Mouse (Mus musculus) hindbrain, postnatal 0 days (tissue): Measurements from ENCODE around the gene Thra. TPM values are rescaled to one million over a fixed set of nuclear protein-coding genes. Genes with fewer than 3 reads are reported as not detected.

Source experiments
- ATAC-seq: fragments of 200-750 bp; cut with Nextera tagmentation; 2 replicates; pipeline ENCODE4 v1.8.0; 2017; ENCODE audit warnings: mild to moderate bottlenecking, moderate TSS enrichment, moderate library complexity
- DNase-seq: peaks from one replicate; pipeline ENCODE4 v3.0.0-alpha.2; 2015; ENCODE audit warnings: low spot score
- H3K27ac ChIP-seq: fragments of 300-500 bp; sonication (generic); 2 replicates; pipeline ENCODE4 v1.5.1; 2014; ENCODE audit warnings: mild to moderate bottlenecking
- H3K27me3 ChIP-seq: fragments of 300-500 bp; sonication (generic); 2 replicates; pipeline ENCODE4 v1.6.1; 2014; ENCODE audit warnings: low read length, mixed read lengths; ENCODE audit not compliant: insufficient read depth
- H3K36me3 ChIP-seq: fragments of 300-500 bp; sonication (generic); 2 replicates; pipeline ENCODE4 v1.6.1; 2014; ENCODE audit warnings: low read length, mixed read lengths; ENCODE audit not compliant: insufficient read depth
- H3K4me1 ChIP-seq: fragments of 300-500 bp; sonication (generic); 2 replicates; pipeline ENCODE4 v1.6.1; 2014; ENCODE audit warnings: antibody characterized with exemption, low read length, mixed read lengths; ENCODE audit not compliant: insufficient read depth
- H3K4me2 ChIP-seq: fragments of 300-500 bp; sonication (generic); 2 replicates; pipeline ENCODE4 v1.6.1; 2014; ENCODE audit warnings: low read depth, mild to moderate bottlenecking, low read length, moderate library complexity, mixed read lengths
- H3K4me3 ChIP-seq: fragments of 300-500 bp; sonication (generic); 2 replicates; pipeline ENCODE4 v1.5.1; 2014; ENCODE audit warnings: low read length
- H3K9ac ChIP-seq: fragments of 300-500 bp; sonication (generic); replicated peaks from 2 replicates; pipeline ENCODE4 v1.6.1; 2014; ENCODE audit warnings: mild to moderate bottlenecking, low read length, moderate library complexity, mixed read lengths
- H3K9me3 ChIP-seq: fragments of 300-500 bp; sonication (generic); 2 replicates; pipeline ENCODE4 v1.6.1; 2016; ENCODE audit warnings: low read length, mixed read lengths
- CTCF ChIP-seq: IDR thresholded peaks from 2 replicates; pipeline ENCODE4 v1.5.1; 2016; ENCODE audit warnings: antibody characterized with exemption, control low read depth, low read depth
- WGBS: fragments of 180-500 bp; shearing (Covaris S2); extraction: QIAGEN DNeasy Blood & Tissue Kit; methylation state at CpG from one replicate; pipeline ENCODE4 v1.1.7; 2014; 5-methylcytosine and 5-hydroxymethylcytosine counted together
- polyA plus RNA-seq: library from polyadenylated mRNA; unstranded; fragments of >200 nt; fragmentation: Nextera tagmentation; extraction: Ambion mirVana; gene quantifications from 2 replicates; pipeline ENCODE4 v1.2.1, GENCODE M21; 2015
- total RNA-seq: library from RNA; depleted of rRNA; stranded (reverse); fragments of >200 nt; gene quantifications from 2 replicates; pipeline ENCODE4 v1.2.3, GENCODE M21; 2014

Thra gene
- total and polyA plus RNA-seq, 2 experiments from 2014 or later: 160 to 812 TPM

GRCm38 (mm10) chr11:98764091-98764490, 23.7 kb downstream of the Thra start:
- Histone ChIP-seq H3K27me3 (no peaks in the 10 kb centered on the region), H3K9ac (no peak overlapping the region), H3K4me1 (peaks cover 23% of the 10 kb centered on the region; the same call in 1 of the 2 replicates), H3K9me3 (no peaks in the 10 kb centered on the region), H3K4me2 (no peak overlapping the region), H3K27ac (no peak overlapping the region), H3K36me3 (peaks cover 44% of the 10 kb centered on the region), H3K4me3 (no peak overlapping the region)
- DNase-seq (no peak), ATAC-seq (no peak)
- TF ChIP-seq CTCF: no peak
- WGBS: 87% methylated on average over 18 of the region's 18 CpGs

GRCm38 (mm10) chr11:98764746-98765145, 24.3 kb downstream of the Thra start:
- no peaks in the 10 kb centered on the region for H3K27me3 ChIP-seq
- H3K36me3 ChIP-seq: peaks cover 49% of the 10 kb centered on the region
- no peak overlapping the region for H3K4me3 ChIP-seq
- H3K9me3 ChIP-seq: no peaks in the 10 kb centered on the region
- no peak overlapping the region for H3K4me2 ChIP-seq
- peak overlapping the region; percentile 78 for H3K27ac ChIP-seq
- DNase-seq (no peak), ATAC-seq (no peak)
- H3K9ac ChIP-seq: no peak overlapping the region
- peaks cover 23% of the 10 kb centered on the region; the same call in 1 of the 2 replicates for H3K4me1 ChIP-seq
- no peak for TF ChIP-seq CTCF

DNA sequence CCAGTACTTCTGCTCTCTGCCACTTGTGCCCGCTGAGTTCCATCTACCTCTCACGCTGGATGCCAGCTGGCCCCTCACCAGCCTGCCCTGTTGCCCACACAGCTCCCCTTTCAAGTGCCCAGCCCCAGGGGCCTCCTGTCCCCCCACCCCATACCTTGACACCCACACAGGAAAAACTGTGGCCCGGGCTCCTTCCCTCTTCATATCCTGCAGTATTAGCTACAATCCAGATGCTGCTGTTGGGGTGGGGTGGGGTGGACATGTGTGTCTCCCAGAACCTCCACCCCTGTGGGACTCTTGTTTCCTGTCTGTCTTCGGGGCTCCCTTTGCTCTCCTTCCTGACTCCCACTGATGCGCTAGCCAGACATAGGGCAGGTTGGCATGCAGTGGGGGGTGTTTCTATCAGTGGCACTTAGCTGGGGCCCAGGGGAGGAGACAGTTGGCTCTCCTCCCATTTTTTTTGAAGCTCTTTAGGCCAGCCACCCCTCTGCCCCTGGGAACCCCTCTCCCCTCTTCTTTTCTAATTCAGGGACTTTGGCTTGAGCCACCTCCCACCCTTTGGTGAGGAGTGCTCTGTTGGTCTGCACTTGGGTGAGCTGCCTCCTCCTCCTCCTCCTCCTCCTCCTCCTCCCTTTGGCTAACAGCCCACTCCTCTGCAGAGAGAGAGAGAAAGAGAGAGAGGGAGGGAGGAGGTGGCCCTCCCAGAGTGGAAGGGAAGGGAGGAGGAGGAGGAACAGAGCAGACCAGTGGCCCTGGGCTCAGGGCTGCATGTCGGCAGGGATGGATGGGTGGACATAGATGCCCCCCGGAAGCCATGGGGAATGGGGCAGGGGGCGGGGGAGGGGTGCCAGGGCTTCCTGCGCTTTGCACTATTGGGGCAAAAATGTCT, 25.2 kb downstream of the Thra start:
- Histone ChIP-seq H3K9ac (no peak overlapping the region), H3K4me2 (no peak overlapping the region), H3K27ac (peak overlapping the region; percentile 78), H3K4me3 (no peak overlapping the region), H3K4me1 (peaks cover 23% of the 10 kb centered on the region; the same call in 1 of the 2 replicates), H3K36me3 (peaks cover 54% of the 10 kb centered on the region), H3K27me3 (no peaks in the 10 kb centered on the region), H3K9me3 (no peaks in the 10 kb centered on the region)
- 46% methylated on average over 8 of the region's 9 CpGs for WGBS
- no peak for TF ChIP-seq CTCF
- DNase-seq: peak; percentile 57
- ATAC-seq: no peak

DNA sequence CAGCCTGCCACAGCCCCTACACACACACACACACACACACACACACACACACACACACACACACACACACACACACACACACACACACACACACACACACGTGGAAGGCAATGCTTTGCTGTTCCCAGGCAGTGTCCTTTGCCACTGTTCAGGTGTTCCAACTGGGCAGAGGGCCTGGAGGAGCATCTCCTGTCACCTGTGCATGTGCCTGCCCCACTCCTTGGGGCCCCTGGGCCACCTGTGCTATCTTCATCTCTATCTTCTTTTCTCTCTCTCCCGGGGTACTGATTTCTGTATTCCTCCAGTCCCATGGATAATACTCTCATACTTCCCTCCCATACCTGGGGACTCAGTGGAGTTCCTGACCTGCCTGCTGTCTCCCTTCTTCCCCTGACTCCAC, 25.9 kb downstream of the Thra start:
- no peak for TF ChIP-seq CTCF
- ATAC-seq: no peak
- Histone ChIP-seq H3K4me2 (no peak overlapping the region), H3K27me3 (no peaks in the 10 kb centered on the region), H3K36me3 (peaks cover 60% of the 10 kb centered on the region), H3K4me3 (no peak overlapping the region), H3K27ac (peak overlapping the region; percentile 78; the same call in 1 of the 2 replicates), H3K9ac (0 out of 2 replicates have a peak overlapping the region, but pooled peaks have one; percentile 9), H3K9me3 (no peaks in the 10 kb centered on the region), H3K4me1 (peaks cover 23% of the 10 kb centered on the region; the same call in 1 of the 2 replicates)
- 23% methylated on average over 2 of the region's 2 CpGs for WGBS
- no peak for DNase-seq

GRCm38 (mm10) chr11:98766816-98767215, 26.4 kb downstream of the Thra start:
- Histone ChIP-seq H3K4me1 (peaks cover 23% of the 10 kb centered on the region; the same call in 1 of the 2 replicates), H3K27me3 (no peaks in the 10 kb centered on the region), H3K4me2 (no peak overlapping the region), H3K9ac (0 out of 2 replicates have a peak overlapping the region, but pooled peaks have one; percentile 9), H3K27ac (peak overlapping the region; percentile 78), H3K9me3 (no peaks in the 10 kb centered on the region), H3K36me3 (peaks cover 58% of the 10 kb centered on the region), H3K4me3 (no peak overlapping the region)
- no peak for TF ChIP-seq CTCF
- 24% methylated on average over 5 of the region's 5 CpGs for WGBS
- ATAC-seq (peak; percentile 19; the same call in 1 of the 2 replicates), DNase-seq (no peak)

DNA sequence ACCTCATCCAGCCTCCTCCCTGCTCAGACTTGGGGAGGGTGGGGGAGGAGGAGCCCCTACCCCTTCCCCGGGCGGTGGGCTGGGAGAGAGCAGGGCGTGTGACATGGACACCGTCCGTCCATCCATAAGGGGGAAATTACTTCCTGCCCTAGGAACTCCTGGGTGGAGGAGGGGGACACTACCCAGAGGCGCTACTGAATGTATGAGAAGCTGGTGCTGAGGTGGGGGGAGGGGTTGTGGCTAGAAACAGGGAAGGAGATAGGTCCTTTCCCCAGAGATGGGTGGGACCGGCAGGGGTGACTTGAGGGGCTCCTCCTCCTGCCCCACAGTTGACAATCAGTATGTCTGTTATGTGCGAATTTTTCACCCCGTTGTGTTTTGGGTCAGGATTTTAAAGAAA, 26.8 kb downstream of the Thra start:
- Histone ChIP-seq H3K4me1 (peaks cover 24% of the 10 kb centered on the region), H3K27ac (peak overlapping the region; percentile 78), H3K9ac (no peak overlapping the region), H3K27me3 (no peaks in the 10 kb centered on the region), H3K36me3 (peaks cover 53% of the 10 kb centered on the region), H3K9me3 (no peaks in the 10 kb centered on the region), H3K4me3 (no peak overlapping the region), H3K4me2 (no peak overlapping the region)
- DNase-seq (peak; percentile 70), ATAC-seq (peak; percentile 27; the same call in 1 of the 2 replicates)
- 23% methylated on average over 9 of the region's 9 CpGs for WGBS
- no peak for TF ChIP-seq CTCF

GRCm38 (mm10) chr11:98767713-98768112, 27.3 kb downstream of the Thra start:
- H3K9ac ChIP-seq: no peak overlapping the region

More at GRCm38 (mm10) chr11:98767713-98768112, 27.3 kb downstream of the Thra start:
- DNase-seq (peak; percentile 54), ATAC-seq (no peak)
- peaks cover 26% of the 10 kb centered on the region for H3K4me1 ChIP-seq
- H3K4me2 ChIP-seq: peak overlapping the region; percentile 43
- peaks cover 52% of the 10 kb centered on the region for H3K36me3 ChIP-seq
- H3K9me3 ChIP-seq: no peaks in the 10 kb centered on the region
- no peaks in the 10 kb centered on the region for H3K27me3 ChIP-seq
- no peak for TF ChIP-seq CTCF
- WGBS: 9% methylated on average over 4 of the region's 4 CpGs
- H3K4me3 ChIP-seq: no peak overlapping the region
- peak overlapping the region; percentile 78 for H3K27ac ChIP-seq
